Mouse (Mus musculus): Measurements from ENCODE around the gene St3gal6.

DNA sequence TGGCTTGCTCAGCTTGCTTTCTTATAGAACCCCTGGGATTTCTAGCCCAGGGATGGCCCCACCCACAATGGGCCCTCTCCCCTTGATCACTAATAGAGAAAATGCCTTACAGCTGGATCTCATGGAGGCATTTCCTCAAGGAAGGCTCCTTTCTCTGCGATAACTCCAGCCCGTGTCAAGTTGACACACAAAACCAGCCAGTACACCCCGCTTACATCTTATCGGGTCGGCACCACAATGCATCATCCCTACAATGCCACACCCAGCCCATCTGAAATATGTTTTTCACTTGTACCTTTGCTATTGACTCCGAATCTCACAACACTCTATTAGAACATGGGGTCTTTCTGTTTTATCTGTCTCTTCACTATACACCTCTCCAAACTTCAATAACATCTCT lies 3.6 kb downstream of the St3gal6 start:
- TF ChIP-seq CTCF (IDR thresholded peaks at IDR 0.05; ENCODE audit: low read depth, low read length), result no peak
- no peak for TF ChIP-seq TAL1 (conservative IDR thresholded peaks at IDR 0.05; ENCODE audit: low read depth, low read length)
- TF ChIP-seq GATA1 (IDR thresholded peaks at IDR 0.05; ENCODE audit: borderline replicate concordance, low read length), result no peak
